ENCODE assay signal across 8 mouse cellular contexts in genomic region chr10:115251088-115251934, GRCm38 (mm10). TPM values are rescaled to one million over a fixed set of nuclear protein-coding genes. Genes with fewer than 3 reads are reported as not detected.
DNase-seq lines count a peak whose midpoint lies in the region; ATAC-seq lines count a peak whose summit lies in the region.

Tbc1d15 (minus strand) TSS chr10:115251467.

- peak; percentile 87 for ATAC-seq in inflammation-experienced regulatory T-cells, adult 6 months
- ATAC-seq in megakaryocyte-erythroid progenitor cell, adult 5-6 weeks (replicated peaks; ENCODE audit: low FRiP score, low TSS enrichment, poor library complexity, severe bottlenecking), result peak; percentile 77

- peak; percentile 98 to 100 for DNase-seq in adrenal gland, adult (ENCODE audit: inconsistent age in 2 of 2, low spot score in 1 of 2)
- DNase-seq in embryo, embryonic 10.5 days (ENCODE audit: low spot score), result peak; percentile 100
- peak; percentile 98 for DNase-seq in gastrocnemius, postnatal 14 days
- peak; percentile 97 to 98 for DNase-seq in left cerebral cortex, postnatal 10 days (ENCODE audit: extremely low spot score in 1 of 2, low spot score in 2 of 2)
- peak; percentile 96 for DNase-seq in right cerebral cortex, postnatal 25 days
- DNase-seq in urinary bladder, postnatal 4 days (ENCODE audit: low spot score in 2 of 2), result peak; percentile 95 to 98

- intact Hi-C loops in gastrocnemius, postnatal 14 days (cut with DNase I; ENCODE audit: low total_unique reads), result loop anchor here (10.0 kb wide), 1 partner anchor 53 kb away; no protein-coding TSS in a partner anchor
- intact Hi-C loops in left cerebral cortex, postnatal 10 days (cut with DNase I), result loop anchor here (5.0 kb wide), 1 partner anchor 61 kb away; no protein-coding TSS in a partner anchor

RNA-seq across cellular contexts. Expression of gene Tbc1d15, which starts in this region (rescaled TPM):
- total RNA-seq in gastrocnemius, postnatal 14 days (2021), result 10 to 100 TPM; 35.6 to 39.4 TPM
- 100 to 1,000 TPM; 105 to 125 (median 108) TPM for polyA plus RNA-seq in inflammation-experienced regulatory T-cells, adult 6 months (2017; shearing (Covaris generic))
- total RNA-seq in left cerebral cortex, postnatal 10 days (2021), result 10 to 100 TPM; 35.4 to 43.9 TPM
- total RNA-seq in megakaryocyte-erythroid progenitor cell, adult 5-6 weeks (2014; fragmentation: Nextera tagmentation), result 28.3 and 35.6 TPM in 2 replicates
- 30.7 and 35.2 TPM in 2 replicates for total RNA-seq in megakaryocyte-erythroid progenitor cell, adult 5-6 weeks (2017)

Comparison
In these comparisons a context has a peak if more than half of its experiments do, and no peak if none do; other contexts are left out.
1. Peak in every context shown above with its lines: DNase-seq and ATAC-seq.